Mouse (Mus musculus) cerebellum, adult 9-10 months (tissue): ENCODE measurements at regions not wholly inside any gene's neighbourhood (a gene's known extent, or its start where the extent isn't known, plus 50 kb on each side); places are given as distances from the start of the nearest gene placed in this dataset.

ENCODE experiments used
- DNase-seq: peaks from one replicate; pipeline ENCODE4 v3.0.0; 2022

DNA sequence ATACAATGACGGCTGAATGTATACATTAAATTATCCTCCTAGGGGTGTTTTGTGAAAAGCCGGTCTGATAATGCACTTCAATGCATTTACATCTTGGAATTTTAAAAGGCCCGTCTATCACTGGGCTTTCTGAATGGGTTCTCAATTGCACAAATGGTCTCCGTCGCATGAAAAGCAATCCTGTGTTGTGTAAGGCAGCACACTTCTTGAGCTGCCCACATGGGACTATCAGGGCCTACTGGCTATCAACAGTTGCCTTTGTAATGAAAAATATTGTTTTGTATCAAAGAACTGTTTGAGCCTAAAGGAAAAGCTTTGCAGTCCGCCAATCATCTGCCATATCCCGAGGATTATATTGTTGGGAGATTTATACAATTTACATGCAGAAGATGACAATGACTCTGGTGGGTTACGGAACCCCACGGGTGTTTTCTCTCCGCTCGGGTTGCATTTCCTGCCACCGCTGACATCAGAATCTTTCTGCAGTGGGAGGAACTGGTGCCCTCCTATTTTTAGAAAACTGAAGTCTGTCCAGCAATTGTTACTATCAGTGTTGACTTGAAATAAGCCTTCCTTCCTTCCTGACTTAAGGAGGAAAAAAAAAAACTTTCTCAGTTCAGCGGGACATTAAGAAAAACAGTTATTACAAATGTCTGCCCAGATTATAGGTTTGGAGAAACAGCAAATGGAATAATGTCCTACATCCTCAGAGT, 118.7 kb downstream of the Tmem26 start:
- no peak for DNase-seq

DNA sequence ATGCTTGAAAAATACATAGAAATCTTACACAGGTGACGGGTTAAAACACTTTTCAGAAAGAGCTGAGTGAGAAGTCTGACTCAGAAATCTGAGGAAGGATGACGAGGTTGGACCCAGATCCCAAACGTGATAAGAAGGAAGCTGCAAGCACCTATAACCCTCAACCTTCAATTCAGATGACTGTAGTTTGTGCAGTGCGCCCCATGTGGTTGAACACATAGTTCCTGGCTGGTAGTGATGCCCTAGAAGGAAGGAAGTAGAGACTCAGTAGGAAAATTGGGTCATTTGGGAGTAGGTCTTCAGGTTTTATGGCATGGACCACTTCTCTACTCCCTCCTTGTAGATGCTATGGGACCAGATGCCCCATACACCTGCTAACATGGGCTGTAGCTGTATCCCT, 120.6 kb downstream of the Tmem26 start:
- DNase-seq = no peak

DNA sequence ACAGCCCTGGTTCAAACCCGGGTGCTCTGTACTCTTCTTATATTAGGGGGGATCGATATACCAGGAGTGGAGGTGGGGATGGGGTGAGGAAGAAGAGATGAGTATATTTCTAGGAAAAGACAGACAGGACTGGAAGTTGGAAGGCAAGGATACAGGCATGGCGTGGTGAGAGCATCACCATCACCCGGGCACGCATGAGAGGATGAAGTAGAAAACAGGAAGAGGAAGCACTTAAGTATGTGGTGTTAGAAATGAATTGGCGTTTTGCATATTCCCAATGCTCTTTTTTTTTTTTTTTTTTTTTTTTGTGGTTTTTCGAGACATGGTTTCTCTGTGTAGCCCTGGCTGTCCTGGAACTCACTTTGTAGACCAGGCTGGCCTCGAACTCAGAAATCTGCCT, 121.2 kb downstream of the Tmem26 start:
- DNase-seq = no peak

DNA sequence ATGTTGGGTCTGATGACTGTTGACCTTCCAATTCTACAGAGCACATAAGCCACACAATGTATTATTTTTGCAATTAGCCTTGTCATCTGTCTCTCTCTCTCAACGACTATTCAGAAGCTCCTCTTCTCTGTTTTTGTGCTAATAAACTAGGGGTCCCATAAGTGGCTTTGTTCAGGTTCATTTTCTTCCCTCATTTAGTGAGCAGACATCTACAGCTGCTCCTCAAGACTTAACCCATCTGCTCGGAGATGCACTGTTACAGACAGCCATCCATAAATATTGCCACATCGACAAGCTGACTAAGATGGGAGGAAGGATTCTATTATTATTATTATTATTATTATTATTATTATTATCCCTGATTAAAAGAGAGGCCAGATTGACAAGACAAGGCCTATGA, 127.7 kb downstream of the Tmem26 start:
- DNase-seq = no peak

DNA sequence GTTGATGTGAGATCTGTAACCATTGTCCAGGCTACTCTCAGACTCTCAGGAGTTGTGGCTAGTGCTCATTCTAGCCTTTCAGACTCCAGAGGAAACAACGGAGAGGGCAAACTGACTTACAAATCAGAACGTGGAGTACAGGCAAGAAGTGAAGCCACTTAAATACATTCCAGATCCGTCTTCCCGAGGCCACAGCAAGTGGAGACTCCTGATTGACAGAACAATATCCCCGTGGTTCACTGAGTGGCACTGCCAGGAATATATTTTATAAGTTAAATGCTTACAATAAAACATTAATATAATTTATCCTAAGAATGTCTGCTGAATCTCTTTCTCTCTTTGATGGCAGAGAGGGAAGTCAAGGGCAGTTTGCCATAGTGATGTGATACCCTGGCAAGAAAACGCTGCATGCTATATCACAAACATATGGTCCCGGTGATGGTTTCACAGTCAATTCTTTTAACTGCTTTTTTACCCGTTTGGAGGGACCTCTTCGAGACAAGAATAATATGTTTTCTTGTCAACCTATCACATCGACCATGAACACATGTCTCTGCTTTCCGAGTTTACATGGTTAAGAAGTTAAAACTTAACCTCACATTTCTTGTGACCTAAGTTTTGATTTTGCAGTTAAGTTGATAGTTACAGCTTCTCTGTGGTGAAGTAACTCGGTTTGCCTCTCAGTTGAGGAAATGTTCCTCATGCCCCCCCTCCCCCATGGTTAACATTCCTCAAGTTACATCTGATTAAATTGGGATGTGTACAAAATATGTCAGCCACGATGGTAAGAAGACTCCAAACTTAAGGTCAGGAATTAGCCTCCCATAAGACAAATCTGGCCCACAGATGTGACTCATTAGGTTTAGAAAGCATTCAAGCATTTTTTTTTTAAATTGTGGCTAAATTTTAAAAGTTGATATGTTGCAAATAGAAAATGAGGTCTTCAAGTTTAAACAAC, 132.8 kb downstream of the Tmem26 start:
- no peak for DNase-seq

DNA sequence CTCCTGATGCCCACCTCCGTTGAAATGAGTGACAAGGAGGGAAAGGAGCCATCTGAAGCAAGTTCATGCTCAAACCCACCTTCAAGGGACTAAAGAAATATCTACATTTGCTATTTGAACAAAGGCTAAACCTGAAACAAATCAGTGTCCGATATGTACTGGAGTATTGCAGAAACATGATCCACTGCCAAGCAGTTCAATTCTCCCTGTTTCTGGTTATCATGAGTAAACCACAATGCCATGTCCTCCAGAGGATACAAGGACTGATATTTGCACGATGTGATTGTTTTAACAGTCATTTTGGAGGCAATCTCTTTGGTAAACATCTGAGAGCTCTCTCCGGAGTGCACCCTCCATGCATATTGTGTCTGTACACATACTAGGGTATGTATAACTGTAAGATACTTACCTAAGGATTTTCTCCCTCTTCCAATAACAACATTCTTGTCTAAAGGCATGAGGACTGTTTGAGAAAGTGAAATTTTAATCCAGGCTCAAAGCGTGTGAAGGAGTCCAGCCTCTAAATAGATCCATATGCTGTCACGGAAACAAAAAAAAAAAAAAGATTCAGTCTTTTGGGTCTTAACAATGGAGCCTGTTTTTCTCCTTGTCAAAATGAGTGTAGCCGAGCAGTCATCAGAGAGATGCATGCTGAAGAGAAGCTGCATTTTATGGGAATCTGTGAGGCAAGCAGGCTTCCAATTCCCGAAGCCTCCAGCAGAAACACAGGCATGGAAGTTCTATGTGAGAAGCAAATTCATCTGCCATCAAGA, 141.3 kb downstream of the Tmem26 start:
- DNase-seq = no peak

DNA sequence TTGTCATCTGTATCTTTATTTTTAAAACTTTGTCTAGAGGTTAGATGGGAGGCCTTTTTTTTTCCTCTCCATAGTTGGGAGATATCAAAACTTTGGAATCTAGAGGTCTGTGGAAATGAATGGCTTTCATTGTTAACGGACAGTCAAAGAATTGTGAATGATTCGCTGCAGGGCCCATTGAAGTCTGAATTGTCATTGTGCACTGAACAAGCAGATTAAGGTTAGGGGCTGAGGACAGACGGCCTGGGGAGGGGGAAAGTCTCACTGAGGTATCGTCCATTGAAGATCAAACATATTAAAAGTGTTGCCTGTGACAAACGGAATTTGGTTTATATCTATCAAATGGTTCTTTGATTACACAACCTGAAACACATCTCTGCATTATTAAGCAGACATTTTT, 142.3 kb downstream of the Tmem26 start:
- no peak for DNase-seq

DNA sequence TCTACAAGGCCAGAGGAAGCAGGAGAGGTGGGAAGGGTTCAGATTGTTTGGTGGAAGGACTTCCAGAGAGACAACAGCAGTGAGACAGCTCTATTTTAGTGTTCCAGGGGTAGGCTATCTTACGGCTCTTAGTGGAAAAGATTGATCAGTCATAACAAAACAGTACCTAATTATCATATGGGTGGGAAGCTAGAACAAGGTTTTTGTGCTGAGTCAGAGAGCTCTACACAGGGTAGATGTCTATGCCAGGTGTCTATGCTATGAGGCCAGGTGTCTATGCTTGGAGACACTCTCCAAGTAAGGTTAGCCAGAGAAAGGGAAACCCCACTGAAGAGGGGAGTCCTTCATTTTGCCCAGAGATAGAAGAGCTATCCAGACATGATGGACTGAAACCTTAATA, 143.9 kb downstream of the Tmem26 start:
- no peak for DNase-seq

DNA sequence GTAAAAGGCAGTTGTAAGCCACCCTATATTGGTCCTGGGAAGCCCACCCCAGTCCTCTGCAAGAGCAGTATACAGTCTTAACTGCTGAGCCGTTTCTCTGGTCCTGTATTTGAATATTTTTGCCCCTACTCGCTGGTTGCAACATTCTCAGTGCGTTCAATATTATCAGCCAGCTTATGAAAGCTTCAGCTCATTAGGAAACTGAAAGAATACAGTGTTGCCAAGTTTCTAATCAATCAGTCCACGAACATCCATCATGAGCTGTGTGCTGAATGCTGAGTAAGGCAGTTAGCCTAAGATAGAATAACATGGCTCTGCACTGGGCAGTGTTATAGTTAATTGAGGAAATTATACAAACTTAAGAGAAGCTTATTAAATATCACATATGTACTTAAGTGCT, 148.7 kb downstream of the Tmem26 start:
- DNase-seq = no peak

DNA sequence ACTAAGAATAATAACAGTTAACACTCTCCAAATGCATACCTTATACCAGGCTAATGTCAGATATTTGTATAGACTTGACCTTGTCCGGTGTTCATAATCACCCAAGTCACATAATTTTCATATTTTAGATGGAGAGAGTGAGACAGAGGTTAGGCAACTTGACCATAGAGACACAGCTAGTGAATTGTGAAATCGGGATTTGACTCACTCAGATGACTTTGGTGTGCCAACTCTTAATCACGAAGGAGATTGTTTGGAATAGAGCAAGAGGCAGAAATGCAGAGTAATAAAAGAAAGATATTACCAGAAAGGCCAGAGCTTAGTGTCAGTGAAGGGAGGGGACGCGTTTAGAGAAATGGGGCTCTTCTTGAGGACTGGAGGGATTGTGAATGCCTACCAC, 152.2 kb downstream of the Tmem26 start:
- DNase-seq = no peak

DNA sequence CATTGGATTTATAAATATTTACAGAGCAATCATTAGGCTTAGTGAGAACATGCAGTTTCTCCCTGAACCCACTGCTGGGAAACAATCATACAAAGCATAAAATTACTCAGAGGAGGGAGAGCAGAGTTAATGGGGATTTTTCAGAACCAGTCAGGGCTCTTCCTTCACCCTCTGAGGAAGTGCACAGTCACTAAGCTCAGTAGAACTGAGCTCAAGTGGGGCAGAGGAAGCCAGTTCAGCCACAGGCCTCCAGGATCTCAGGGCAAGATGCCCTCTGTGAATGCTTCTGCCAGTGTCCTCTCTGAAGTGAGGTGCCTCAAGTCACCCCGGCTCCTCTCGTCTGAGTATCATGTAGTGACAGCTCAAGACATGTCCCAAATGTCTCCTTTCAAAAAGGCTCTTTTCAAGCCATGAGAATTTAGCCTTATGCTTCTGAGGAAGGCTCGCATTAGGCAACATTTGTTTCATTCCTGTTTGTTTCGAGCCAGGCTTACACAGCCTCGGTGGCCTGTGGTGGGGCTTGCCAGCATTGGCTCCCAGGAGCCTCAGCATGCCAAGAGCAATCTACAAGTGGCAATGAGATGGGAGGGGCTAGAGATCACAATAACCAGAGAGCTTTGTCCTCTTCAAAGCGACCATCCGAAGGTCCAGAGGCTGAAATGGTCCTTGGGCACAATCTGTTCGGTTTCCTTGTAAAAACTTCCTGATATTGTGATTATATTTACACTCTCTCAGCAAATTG, 169.8 kb downstream of the Tmem26 start:
- no peak for DNase-seq

DNA sequence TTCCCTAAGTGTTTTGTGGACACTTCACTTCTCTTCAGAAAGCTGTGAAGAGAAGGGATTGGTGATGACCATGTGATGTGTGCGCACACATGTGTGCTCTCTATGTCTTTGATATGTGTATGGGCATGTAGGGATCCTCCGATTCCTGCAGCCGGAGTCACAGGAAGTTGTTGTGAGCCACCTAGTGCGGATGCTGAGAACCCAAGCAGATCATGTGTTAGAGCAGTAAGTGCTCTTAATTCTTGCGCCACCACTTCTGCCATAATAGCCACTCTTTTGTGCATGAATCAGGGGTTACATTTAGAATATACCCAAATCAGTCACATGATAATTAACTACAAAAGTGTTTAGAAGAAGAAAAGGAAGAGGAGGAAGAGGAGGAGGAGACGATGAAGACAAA, 170.7 kb downstream of the Tmem26 start:
- DNase-seq = no peak

DNA sequence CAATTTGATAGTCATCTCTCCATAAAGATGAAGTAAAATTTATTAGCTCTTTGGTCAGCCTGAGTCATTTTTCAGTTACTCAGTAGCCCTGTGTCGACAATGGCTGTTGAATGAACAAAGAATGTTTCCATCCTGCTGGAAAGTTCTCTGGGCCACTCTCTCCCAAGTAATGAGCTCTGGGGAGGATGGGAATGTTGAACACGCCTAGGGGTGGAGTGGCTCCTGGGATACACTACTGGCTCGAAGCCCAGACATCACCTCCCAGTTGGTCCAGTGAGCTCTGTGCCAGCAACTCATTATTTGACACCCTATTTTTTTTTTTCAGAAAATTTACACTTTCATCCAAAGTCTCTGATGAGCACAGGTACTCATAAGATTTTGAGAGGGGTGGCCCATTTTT, 174.1 kb downstream of the Tmem26 start:
- no peak for DNase-seq

DNA sequence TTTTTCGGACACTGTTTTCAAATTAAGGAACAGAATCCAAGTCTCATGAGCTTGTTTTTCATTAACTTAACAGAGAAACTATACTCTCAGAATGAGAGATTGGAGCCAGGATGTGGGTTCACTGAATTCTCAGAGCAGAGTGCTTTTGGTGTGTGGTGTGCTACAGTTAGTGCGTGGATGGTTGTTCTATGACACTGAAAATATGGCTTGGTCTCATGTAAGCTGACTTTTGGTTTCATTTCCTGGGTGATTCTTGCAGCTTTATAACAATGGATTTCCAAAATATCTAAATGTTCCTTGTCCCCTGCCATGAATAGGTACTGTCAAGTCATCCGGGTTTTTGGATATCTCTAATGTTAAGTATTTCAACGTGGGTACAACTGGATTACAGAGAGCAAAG, 177.7 kb downstream of the Tmem26 start:
- DNase-seq = no peak

DNA sequence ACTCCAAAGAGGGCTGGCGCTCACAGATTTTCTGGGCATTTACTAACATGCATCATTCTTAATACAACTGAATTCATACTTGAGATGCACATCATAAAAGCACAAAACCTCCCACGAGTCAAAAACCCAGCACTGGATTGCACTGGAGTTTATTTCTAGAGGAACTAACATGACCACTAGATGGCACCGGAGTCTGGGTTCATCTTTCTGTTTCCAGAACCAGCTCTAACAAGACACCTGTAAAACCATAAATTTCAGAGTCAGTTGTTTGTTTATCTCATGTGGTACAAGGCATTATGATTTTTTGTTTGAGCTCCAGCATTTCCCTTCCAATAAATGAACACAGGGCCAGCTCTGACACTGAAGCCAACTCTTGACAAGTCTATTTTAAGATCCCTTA, 179.2 kb downstream of the Tmem26 start:
- peak; percentile 18 for DNase-seq

DNA sequence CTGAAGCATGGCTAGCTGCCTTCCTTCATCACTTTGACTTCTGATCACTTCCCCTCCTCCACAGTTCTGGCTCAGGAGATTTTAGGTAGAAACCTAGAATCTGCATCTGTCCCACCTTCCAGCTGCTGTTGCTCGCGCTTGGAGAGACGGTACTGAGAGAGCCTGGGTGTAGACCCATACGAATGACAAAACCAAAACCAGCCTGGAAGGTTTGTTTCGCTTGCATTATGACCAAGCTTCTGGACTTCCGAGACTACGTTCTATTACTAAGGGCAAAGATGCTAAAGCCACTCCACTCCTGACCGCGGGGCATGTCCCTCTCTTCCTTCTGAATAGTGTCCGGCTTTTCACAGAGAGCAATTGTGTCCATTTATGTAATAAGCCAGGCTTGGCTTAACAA, 180.9 kb downstream of the Tmem26 start:
- DNase-seq = no peak

DNA sequence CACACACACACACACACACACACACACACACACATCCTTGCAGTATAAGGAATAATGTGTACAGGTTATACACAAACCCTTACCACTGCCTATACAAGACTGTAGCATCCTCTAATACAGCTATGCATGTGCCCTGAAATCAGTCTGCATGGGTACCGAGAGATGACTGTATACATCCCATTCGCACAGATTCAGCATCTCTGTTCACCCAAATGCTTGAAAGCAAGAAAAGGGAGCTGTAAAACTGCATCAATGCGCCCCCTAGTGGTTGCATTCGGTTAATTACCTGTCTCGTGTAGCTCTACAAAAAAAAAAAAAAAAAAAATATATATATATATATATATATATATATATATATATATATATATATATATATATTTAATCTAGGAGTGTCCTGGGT, 184.8 kb downstream of the Tmem26 start:
- peak; percentile 29 for DNase-seq

DNA sequence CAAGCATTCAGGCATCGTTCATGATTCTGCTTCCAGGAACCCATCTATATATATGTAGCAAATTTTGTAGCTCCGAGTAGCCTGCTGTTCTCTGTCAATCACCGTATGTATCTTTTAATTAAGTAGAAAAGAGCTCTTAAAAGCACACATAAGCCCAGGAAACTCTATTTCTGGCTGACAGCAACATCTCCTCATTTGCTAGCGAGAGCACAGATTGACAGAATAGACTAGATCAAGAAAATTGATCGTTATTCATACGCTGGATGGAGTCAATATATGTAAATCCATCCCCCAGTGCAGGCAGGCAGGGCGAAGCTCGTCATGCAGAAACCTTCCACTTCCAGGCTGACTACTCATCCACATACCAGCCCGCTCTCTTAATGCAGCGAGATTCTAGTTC, 185.6 kb downstream of the Tmem26 start:
- no peak for DNase-seq

DNA sequence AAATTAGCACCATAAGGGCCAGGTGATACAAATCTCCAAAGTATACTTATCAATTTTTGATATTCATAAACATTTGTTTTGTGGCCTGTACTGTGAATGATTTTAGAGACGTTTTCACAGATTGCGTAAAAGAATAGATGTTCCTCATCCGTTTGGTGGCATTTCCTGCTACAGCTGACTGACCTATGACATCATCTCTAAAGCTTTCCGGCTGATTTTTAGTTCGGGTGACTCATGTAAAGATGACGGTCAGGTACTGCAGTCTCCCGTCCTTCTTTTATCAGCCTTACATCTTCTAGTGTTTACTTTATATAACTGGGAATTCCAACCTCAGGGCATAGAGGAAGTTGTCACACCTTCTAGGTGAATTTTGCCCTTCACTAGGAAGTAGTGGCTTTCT, 192.7 kb downstream of the Tmem26 start:
- no peak for DNase-seq

DNA sequence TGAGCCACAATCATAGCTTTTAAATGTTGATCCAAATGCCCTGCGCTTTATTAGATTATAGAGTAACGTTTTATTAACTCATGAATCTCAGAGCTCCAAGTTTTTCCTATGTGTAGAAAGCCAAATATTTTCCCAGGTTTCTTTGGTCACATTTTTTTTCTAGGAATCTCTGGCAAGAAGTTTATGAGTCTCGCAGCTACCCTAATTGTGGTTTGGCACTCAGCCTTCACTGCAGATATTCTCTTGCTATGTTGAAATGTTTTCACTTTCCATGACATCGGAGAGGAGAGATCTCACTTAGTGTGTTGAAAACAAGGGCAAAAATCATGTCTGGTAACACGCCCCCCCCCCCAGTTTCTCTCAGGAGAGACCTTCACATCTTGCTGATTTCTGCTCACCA, 212.4 kb downstream of the Tmem26 start:
- no peak for DNase-seq

DNA sequence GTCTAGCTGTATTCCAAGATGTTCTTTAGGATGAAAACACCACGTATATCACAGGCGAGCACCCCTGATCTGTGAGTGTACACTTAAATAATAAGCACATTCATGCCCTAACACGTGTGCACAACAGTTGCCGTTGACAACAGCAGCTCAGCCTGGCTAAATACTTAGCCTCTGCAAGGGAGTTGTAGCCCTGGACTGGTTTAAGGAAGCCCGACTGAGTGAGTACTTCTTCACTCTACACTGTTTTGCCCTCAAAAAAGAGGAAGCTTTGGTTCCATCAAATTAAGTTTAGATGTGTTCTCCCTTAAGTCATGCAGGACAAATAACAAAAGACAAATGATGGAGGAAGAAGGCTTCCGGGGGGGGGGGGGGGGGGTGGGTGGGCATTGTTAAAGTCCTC, 208.0 kb upstream of the Rhobtb1 start:
- DNase-seq = no peak

DNA sequence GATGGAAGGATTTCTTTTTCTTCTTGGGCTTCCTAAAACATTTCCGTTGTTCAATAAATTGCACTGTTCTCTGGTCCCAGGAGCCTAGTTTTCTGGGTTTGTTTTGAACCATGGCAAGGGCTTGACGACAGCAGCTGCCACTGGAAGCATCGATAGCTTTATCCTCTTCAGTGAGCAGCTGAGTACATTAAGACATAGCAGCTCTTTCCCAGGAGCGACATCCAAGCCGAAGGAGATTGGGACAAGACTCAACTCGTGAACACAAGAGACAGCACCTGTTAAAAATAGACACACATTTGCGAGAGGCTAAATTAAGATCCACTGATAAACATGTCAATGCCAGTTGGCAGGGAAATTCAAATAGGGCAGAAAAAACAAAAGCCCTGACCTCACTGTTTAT, 194.7 kb upstream of the Rhobtb1 start:
- DNase-seq = no peak

DNA sequence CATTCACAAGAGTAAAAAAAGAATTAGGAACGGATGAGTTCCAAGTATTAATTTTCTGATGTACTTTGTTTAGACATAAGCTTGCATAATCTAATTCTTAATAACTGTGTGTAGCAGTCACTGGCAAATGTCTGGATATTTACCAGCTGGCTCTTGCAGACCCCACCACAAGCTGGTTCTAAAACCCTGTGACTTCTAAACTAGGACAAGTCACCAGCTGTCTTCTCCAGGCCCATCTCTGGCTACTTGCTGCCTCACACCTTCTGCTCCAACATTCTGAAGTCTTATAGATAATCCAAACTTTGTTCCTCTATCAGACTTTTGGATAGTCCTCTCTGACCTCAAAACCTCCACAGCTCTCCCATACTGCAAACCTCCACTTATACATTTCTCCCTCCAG, 189.9 kb upstream of the Rhobtb1 start:
- DNase-seq = no peak
